Mouse (Mus musculus): ENCODE data around the gene C2.

- TF ChIP-seq CTCF (IDR thresholded peaks at IDR 0.05; ENCODE audit: low read depth, low read length) (no peak), POLR2A (IDR thresholded peaks at IDR 0.05; ENCODE audit: insufficient read depth, low read length) (no peak), EP300 (IDR thresholded peaks at IDR 0.05; ENCODE audit: insufficient read depth, low read depth, low read length) (no peak)
These were observed 44.6 kb downstream of the C2 start for GRCm38 (mm10) chr17:34853511-34853910.

All from ES-Bruce4 (cell line).